Mouse (Mus musculus) CD4-positive helper T cell, adult 2 months (primary cell): ENCODE results near the gene Csnk2b.
A peak's percentile ranks its signal among the peaks of the same experiment; 100 is the strongest.

ENCODE experiments used
- DNase-seq: peaks from one replicate; pipeline ENCODE4 v3.0.0-alpha.2; 2012; ENCODE audit warnings: low read depth, missing footprints, low spot score

Gene Csnk2b

GRCm38 (mm10) chr17:35121143-35121799 lies 582 bp downstream of the Csnk2b start, which contains the start of gene Gpank1:
Gpank1 (plus strand) TSS chr17:35121455.
- peak; percentile 99 for DNase-seq

- DNase-seq = no peak
Measured at GRCm38 (mm10) chr17:35120745-35121142, 1.1 kb downstream of the Csnk2b start.

GRCm38 (mm10) chr17:35115046-35116019 lies 6.5 kb downstream of the Csnk2b start, which contains the start of gene Ly6g5b:
Ly6g5b (minus strand) TSS chr17:35115428.
- DNase-seq = peak; percentile 59

GRCm38 (mm10) chr17:35111774-35112173 lies 10.1 kb downstream of the Csnk2b start:
- no peak for DNase-seq

DNA sequence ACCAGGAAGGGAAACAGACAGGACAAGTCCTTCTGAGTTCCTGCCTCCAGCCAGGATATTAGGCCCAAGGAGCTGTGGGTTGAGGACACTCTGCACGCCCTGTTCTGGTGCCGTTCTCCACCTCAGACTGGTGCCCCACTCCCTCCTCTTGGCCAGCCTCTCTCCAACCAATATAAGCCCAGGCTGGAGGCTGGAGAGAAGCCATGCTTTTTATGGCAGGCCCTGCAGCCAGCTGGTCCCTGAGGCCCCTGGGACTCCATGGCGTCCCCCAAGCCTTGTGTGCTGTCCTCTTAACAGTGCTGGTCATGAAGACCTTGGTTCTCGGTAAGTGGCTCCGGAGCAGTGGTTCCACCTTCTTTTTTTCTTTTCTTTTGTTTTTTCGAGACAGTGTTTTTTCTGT lies 13.8 kb downstream of the Csnk2b start, which contains the start of gene Ly6g5c:
TSS of gene Ly6g5c (plus strand) at position 183 of the 400 bp plus-strand sequence.
- no peak for DNase-seq

DNA sequence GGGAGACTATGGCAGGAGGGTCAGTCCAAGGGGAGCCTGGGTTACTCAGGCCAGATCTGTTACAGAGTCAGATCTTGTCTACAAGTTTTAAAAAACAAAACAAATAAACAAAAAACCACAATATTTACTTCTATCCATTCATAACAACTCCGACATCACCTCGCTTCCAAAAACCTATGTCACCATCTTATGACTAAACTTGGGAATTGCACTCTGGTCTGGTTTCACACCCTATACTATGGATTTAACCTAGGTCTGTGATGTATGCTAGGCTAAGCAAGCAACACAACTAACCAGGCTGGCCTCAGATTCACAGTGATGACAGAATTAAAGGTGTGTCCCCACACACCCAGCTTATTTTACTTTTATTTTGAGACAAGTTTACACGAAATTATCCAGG lies 15.3 kb downstream of the Csnk2b start:
- no peak for DNase-seq

GRCm38 (mm10) chr17:35105740-35106389 lies 16.0 kb downstream of the Csnk2b start:
- peak; percentile 39 for DNase-seq

DNA sequence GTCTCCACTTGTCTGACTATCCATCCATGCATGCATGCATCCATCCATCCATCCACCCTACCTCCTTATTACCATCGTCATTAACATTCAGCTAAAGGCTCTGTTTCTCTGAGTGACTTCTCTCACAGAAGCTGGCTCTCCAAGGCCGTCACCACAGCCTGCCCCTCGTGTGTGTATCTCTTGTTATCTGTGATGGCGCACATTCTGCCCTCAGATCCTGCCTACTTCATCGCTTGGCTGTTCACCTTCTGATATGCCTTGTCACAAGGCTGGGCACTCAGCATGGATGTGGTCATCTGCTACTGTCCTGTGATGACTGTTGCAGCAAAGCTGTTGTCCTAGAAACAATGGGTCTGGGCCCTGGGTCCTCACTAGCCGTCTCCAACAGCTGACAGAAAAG lies 17.1 kb downstream of the Csnk2b start:
- no peak for DNase-seq

DNA sequence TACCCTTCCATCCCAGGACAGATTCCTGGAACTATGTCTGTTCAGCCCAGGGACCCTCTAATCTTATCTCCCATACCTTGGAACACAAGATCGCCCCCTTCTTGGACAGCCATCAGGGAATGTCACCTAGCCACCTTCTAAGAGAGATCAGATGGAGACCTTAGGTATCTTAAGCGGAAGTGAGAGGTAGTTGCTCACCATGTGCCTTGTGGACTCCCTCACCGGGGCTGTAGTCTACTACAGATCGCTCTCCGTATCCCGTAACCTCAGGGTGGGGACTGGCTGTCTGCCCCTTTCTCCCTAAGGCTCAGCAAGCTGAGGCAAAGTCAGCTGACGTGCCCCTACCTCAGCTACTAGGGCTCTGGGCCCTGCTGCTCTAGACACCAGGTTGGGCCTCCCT lies 17.8 kb downstream of the Csnk2b start:
- no peak for DNase-seq

- no peak for DNase-seq
Measured at GRCm38 (mm10) chr17:35103221-35103690, 18.6 kb downstream of the Csnk2b start.

DNA sequence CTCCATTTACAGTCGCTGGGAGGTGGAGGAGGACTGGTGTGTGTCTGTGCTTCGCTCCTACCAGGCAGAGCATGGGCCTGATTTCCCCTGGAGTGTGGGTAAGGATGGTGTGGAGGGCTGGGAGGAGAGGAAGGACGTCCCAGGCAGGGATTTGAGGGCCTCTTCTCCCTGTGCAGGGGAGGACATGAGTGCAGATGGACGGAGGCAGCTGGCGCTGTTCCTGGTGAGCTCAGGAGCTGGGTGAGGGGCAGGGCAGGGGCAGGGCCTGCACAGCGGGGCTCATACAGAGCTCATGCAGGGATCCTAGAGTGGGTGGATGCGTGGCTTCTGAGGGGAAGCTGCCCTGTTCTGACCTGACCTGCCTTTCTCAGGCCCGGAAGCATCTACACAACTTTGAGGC lies 19.6 kb downstream of the Csnk2b start:
- no peak for DNase-seq

- DNase-seq = no peak
Measured at GRCm38 (mm10) chr17:35101161-35101560, 20.7 kb downstream of the Csnk2b start.

GRCm38 (mm10) chr17:35100196-35100765 lies 21.6 kb downstream of the Csnk2b start:
- no peak for DNase-seq

GRCm38 (mm10) chr17:35097164-35097655 lies 24.6 kb downstream of the Csnk2b start:
- no peak for DNase-seq

- no peak for DNase-seq
Measured at GRCm38 (mm10) chr17:35096597-35096996, 25.3 kb downstream of the Csnk2b start.

GRCm38 (mm10) chr17:35094475-35095365 lies 27.1 kb downstream of the Csnk2b start:
- DNase-seq = no peak

DNA sequence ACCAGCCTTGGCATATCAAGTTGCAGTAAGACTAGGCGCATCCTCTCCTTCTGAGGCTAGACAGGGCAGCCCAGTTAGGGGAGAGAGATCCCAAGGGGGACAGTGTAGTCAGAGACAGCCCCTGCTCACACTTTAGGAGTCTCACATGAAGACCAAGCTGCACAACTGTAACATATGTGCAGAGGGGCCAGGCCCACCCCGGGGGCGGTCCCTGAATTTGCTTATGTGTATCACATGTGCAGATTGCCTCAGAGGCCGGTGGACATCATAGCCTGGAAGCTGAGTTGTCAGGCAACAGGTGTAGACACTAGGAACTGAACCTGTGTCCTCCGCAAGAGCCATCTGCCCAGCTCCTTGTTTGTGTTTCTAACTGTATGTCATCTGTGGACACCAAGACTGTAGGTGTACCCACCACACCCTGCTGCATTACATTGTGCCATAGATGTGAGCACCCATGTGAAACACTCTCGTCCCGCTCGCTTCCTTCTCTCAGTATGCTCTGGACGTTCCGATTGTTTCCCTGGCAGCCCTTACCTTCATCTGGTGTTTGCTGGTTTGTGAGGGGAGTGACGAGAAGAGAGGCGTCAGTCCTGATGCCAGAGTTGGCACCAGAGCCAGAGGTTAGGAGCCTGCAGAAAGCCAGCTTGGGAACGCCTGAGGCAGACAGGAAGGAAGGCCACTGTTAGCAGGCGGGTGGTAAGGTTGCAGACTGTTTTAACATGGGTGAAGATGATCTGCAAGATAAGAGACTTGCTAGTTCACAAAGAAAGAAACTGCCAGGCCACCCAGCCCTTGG lies 29.3 kb downstream of the Csnk2b start:
- DNase-seq = no peak

GRCm38 (mm10) chr17:35090166-35090932 lies 31.5 kb downstream of the Csnk2b start:
- no peak for DNase-seq
